Mouse (Mus musculus) cortical plate, adult 2 months (tissue): ENCODE measurements around the gene Slc25a5. TPM values are rescaled to one million over a fixed set of nuclear protein-coding genes. Genes with fewer than 3 reads are reported as not detected.
A peak's percentile ranks its signal among the peaks of the same experiment; 100 is the strongest.

Source experiments
- H3K27ac ChIP-seq: fragments of 200-500 bp; 2 replicates; pipeline ENCODE4 v1.5.1; 2012; ENCODE audit warnings: low read length, control low read depth, inconsistent platforms; ENCODE audit not compliant: insufficient read depth
- H3K4me1 ChIP-seq: fragments of 200-500 bp; 2 replicates; pipeline ENCODE4 v1.6.1; 2011; ENCODE audit warnings: low read length; ENCODE audit not compliant: control insufficient read depth, insufficient read depth
- H3K4me3 ChIP-seq: fragments of 200-500 bp; 2 replicates; pipeline ENCODE4 v1.5.1; 2011; ENCODE audit warnings: mild to moderate bottlenecking, low read length, control low read depth; ENCODE audit not compliant: insufficient read depth
- CTCF ChIP-seq: fragments of 200-500 bp; IDR thresholded peaks from 2 replicates; pipeline ENCODE4 v1.5.1; 2011; ENCODE audit warnings: mild to moderate bottlenecking, control low read depth, low read length; ENCODE audit not compliant: insufficient read depth; ENCODE audit errors: extremely low read depth
- POLR2A ChIP-seq: fragments of 200-500 bp; IDR thresholded peaks from 2 replicates; pipeline ENCODE4 v1.6.1; 2011; ENCODE audit warnings: mild to moderate bottlenecking, low read length, control low read depth; ENCODE audit not compliant: insufficient read depth; ENCODE audit errors: extremely low read depth
- polyA plus RNA-seq: library from polyadenylated mRNA; depleted of rRNA; stranded (reverse); fragments of >200 nt; gene quantifications from 2 replicates; pipeline ENCODE4 v1.2.3, GENCODE M21; 2012

Gene Slc25a5
- polyA plus RNA-seq, 1 experiment = 428 TPM

GRCm38 (mm10) chrX:36815439-36815838, 20.0 kb downstream of the Slc25a5 start:
- TF ChIP-seq POLR2A = no peak
- no peak for TF ChIP-seq CTCF
- Histone ChIP-seq H3K4me1 (no peaks in the 10 kb centered on the region), H3K4me3 (no peak overlapping the region), H3K27ac (no peak overlapping the region)

GRCm38 (mm10) chrX:36816368-36816899, 21.0 kb downstream of the Slc25a5 start:
- no peak overlapping the region for H3K4me3 ChIP-seq
- no peaks in the 10 kb centered on the region for H3K4me1 ChIP-seq
- no peak for TF ChIP-seq POLR2A
- no peak overlapping the region for H3K27ac ChIP-seq

GRCm38 (mm10) chrX:36816953-36817441, 21.5 kb downstream of the Slc25a5 start:
- H3K4me1 ChIP-seq = no peaks in the 10 kb centered on the region
- no peak overlapping the region for H3K27ac ChIP-seq
- TF ChIP-seq CTCF (no peak), POLR2A (no peak)
- H3K4me3 ChIP-seq = no peak overlapping the region

GRCm38 (mm10) chrX:36819575-36819974, 24.1 kb downstream of the Slc25a5 start:
- Histone ChIP-seq H3K4me3 (no peak overlapping the region), H3K27ac (no peak overlapping the region), H3K4me1 (no peaks in the 10 kb centered on the region)
- TF ChIP-seq POLR2A (no peak), CTCF (no peak)

GRCm38 (mm10) chrX:36820201-36820600, 24.8 kb downstream of the Slc25a5 start:
- Histone ChIP-seq H3K4me1 (no peaks in the 10 kb centered on the region), H3K27ac (no peak overlapping the region), H3K4me3 (no peak overlapping the region)
- TF ChIP-seq CTCF = peak; percentile 55
- no peak for TF ChIP-seq POLR2A

- Histone ChIP-seq H3K27ac (no peak overlapping the region), H3K4me3 (no peak overlapping the region), H3K4me1 (no peaks in the 10 kb centered on the region)
- TF ChIP-seq POLR2A = no peak
- TF ChIP-seq CTCF = no peak
Observed at GRCm38 (mm10) chrX:36823932-36824711, 28.7 kb downstream of the Slc25a5 start.

- Histone ChIP-seq H3K4me1 (no peaks in the 10 kb centered on the region), H3K27ac (no peak overlapping the region), H3K4me3 (no peak overlapping the region)
- TF ChIP-seq CTCF (no peak), POLR2A (no peak)
Observed at GRCm38 (mm10) chrX:36825032-36825431, 29.6 kb downstream of the Slc25a5 start.

GRCm38 (mm10) chrX:36826873-36827272, 31.4 kb downstream of the Slc25a5 start:
- Histone ChIP-seq H3K27ac (no peak overlapping the region), H3K4me1 (no peaks in the 10 kb centered on the region), H3K4me3 (no peak overlapping the region)
- TF ChIP-seq POLR2A = no peak
- no peak for TF ChIP-seq CTCF

GRCm38 (mm10) chrX:36830271-36830670, 34.8 kb downstream of the Slc25a5 start:
- TF ChIP-seq POLR2A (no peak), CTCF (no peak)
- Histone ChIP-seq H3K4me3 (no peak overlapping the region), H3K27ac (no peak overlapping the region), H3K4me1 (no peaks in the 10 kb centered on the region)

GRCm38 (mm10) chrX:36831632-36832031, 36.2 kb downstream of the Slc25a5 start:
- H3K4me1 ChIP-seq = no peaks in the 10 kb centered on the region
- no peak overlapping the region for H3K27ac ChIP-seq
- TF ChIP-seq CTCF = no peak
- TF ChIP-seq POLR2A = no peak
- no peak overlapping the region for H3K4me3 ChIP-seq
